Mouse (Mus musculus): Measurements from ENCODE around the gene Zfp646. TPM values are rescaled to one million over a fixed set of nuclear protein-coding genes. Genes with fewer than 3 reads are reported as not detected.

Gene Zfp646
- total RNA-seq, 2 experiments from 2014 or later = 33.3 to 35.8 TPM

DNA sequence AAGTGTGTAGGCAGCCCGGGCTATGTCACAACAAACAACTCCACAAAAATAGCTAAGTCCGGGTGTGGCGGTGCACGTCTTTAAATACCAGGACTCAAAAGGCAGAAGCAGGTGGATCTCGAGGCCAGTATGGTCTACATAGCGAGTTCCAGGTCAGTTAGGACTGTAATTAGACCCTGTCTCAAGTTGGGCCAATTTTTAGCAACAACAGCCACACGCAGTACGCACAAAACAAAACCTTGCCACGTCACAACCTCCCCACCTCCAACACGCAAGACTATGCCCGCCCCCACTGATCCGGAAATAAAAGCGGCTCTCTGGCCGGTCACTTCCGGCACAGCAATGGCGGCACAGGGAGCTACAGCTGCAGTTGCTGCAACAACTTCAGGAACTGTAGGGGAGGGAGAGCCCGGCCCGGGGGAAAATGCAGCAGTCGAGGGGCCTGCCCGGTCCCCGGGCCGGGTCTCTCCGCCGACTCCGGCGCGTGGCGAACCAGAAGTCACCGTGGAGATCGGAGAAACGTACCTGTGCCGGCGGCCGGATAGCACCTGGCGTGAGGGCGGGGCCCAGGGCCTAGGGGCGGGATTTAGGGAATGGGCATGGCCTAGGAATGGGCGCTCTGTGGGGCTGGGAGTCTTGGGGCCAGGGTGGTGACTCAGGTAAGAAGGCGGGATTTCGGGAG, 36.3 kb downstream of the Zfp646 start, which contains the start of gene Kat8:
TSS of gene Kat8 (plus strand) at position 327 of the 682 bp plus-strand sequence.
- H3K27ac ChIP-seq = peak within 1 kb of the TSS; percentile 97
- peak; percentile 86 to 92 for DNase-seq (ENCODE audit: low spot score in 2 of 2)
- TF ChIP-seq CTCF (conservative IDR thresholded peaks at IDR 0.05) = no peak
- H3K4me3 ChIP-seq = peak within 1 kb of the TSS; percentile 91

- TF ChIP-seq CTCF (conservative IDR thresholded peaks at IDR 0.05) = no peak
- DNase-seq (ENCODE audit: low spot score in 2 of 2) = no peak
- peak overlapping the region; percentile 97; the same call in 1 of the 2 replicates for H3K27ac ChIP-seq
- peak overlapping the region; percentile 91 for H3K4me3 ChIP-seq
Observed at GRCm38 (mm10) chr7:127912938-127913337, 36.9 kb downstream of the Zfp646 start.

DNA sequence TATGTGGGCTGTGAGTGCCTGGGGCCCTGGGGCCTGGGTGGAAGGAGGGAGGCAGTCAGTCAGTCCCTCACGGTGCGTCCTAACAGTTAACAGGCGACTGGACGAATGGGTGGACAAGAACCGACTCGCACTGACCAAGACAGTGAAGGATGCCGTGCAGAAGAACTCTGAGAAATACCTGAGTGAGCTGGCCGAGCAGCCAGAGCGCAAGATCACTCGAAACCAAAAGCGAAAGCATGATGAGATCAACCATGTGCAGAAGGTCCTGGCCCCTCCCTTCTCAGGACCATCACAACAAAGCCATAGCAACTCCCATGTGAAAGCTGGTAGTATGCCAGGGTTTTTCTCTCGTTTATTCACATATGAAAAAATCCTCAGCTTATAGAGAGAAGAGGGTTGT, 39.3 kb downstream of the Zfp646 start:
- TF ChIP-seq CTCF (conservative IDR thresholded peaks at IDR 0.05) = no peak
- H3K4me3 ChIP-seq = no peak overlapping the region
- DNase-seq (ENCODE audit: low spot score in 2 of 2) = no peak
- no peak overlapping the region for H3K27ac ChIP-seq

DNA sequence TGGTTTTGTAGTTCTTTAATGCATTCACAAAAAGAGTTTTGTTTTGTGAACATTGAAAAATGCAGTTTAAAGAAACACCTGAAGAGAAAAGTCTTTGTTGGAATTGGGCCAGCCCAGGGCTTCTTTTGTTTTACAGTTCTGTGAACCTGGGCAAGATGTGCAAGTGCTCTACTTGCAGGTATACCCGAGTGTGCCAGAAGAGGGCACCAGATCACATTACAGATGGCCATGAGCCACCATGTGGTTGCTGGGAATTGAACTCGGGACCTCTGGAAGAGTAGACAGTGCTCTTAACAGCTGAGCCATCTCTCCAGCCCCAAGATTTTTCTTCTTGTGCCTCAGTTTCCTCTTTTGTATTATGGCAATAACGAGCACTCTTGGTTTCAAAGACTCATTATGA, 42.2 kb downstream of the Zfp646 start:
- Histone ChIP-seq H3K4me3 (no peak overlapping the region), H3K27ac (no peak overlapping the region)
- peak; percentile 72 for TF ChIP-seq CTCF (conservative IDR thresholded peaks at IDR 0.05)
- no peak for DNase-seq (ENCODE audit: low spot score in 2 of 2)

DNA sequence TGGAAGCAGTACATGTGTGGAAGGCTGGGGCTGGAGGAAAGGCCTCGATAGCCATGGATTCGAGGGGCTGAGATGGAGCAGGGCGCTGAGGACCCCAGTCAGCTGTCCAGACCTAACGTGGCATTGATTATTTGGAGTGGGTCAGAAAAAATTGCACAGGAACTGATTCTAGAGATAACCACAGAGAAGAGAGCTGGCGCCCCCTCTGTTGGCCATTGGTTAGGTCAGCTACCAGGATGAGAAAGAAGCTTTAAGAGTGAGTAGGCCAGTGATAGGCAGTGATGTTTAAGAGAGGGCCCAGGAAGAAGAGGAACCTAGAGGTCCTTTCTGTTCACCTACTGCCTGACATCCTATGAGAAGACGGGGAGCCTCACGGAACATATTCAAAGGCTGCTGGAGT, 43.3 kb downstream of the Zfp646 start:
- no peak for DNase-seq (ENCODE audit: low spot score in 2 of 2)
- Histone ChIP-seq H3K4me3 (no peak overlapping the region), H3K27ac (no peak overlapping the region)
- peak; percentile 65 for TF ChIP-seq CTCF (conservative IDR thresholded peaks at IDR 0.05)

DNA sequence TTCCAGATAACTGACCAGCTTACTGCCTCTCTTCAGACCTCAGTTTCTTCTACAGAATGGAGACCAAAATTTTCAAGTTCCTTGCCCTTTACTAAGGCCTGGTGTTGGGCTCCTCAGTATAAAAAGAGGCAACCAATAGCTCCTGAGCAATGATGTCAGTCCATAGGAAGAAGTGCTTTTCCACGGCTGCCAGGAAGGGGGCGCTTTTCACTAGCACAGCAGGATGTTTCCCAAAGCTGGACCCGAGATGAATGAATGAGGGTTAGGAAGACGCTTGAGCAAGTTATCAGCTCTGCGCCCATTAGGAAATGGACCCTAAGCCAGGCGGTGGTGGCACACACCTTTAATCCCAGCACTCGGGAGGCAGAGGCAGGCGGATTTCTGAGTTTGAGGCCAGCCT, 45.5 kb downstream of the Zfp646 start:
- no peak for DNase-seq (ENCODE audit: low spot score in 2 of 2)
- TF ChIP-seq CTCF (conservative IDR thresholded peaks at IDR 0.05) = peak; percentile 64
- H3K27ac ChIP-seq = peak overlapping the region; percentile 66; the same call in 1 of the 2 replicates
- no peak overlapping the region for H3K4me3 ChIP-seq

DNA sequence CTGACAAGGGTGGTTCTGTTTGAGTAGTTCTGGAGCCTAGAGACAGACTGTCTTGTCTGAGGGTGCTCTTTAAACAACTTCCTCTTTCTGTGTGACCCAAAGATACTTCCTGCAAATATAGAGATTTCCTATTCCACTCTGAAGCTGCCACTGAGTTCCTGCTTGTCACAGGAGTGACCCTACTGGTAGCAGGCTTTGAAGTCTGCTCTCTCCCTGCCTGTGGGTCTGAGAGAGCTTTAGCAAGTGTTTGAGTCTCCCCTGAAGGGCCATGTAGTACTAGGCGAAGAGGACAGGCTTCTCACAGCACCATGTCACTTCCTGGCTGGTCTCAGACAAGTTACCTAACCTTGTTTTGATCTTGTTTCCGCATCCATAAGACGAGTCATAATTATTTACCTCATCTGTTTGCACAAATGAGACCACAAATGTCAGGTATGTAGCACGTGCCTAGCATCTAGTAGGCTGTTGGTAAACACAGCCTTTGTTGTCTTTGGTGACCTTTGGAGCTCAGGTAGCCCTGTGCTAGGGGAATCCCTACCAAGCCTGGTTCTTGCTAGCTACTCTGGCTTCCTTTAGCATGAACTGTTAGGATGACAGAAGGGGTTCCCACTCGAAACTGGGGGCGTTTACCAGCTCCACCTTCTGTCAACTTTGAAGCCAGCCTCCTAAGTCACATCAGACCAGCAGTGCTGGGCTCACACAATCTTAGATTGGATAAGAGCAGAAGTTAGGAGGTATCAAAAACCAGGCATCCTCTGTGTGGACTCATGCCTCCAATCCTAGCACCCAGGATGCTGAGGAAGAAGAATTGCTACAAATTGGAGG, 46.6 kb downstream of the Zfp646 start:
- H3K4me3 ChIP-seq = no peak overlapping the region
- peak overlapping the region; percentile 66 for H3K27ac ChIP-seq
- TF ChIP-seq CTCF (conservative IDR thresholded peaks at IDR 0.05) = no peak
- no peak for DNase-seq (ENCODE audit: low spot score in 2 of 2)

- no peak for DNase-seq (ENCODE audit: low spot score in 2 of 2)
- Histone ChIP-seq H3K27ac (no peak overlapping the region), H3K4me3 (no peak overlapping the region)
- TF ChIP-seq CTCF (conservative IDR thresholded peaks at IDR 0.05) = no peak
Observed at GRCm38 (mm10) chr7:127923714-127924113, 47.7 kb downstream of the Zfp646 start.

- no peak for TF ChIP-seq CTCF (conservative IDR thresholded peaks at IDR 0.05)
- no peak for DNase-seq (ENCODE audit: low spot score in 2 of 2)
- no peak overlapping the region for H3K27ac ChIP-seq
- H3K4me3 ChIP-seq = no peak overlapping the region
Observed at GRCm38 (mm10) chr7:127925252-127925651, 49.2 kb downstream of the Zfp646 start.

DNA sequence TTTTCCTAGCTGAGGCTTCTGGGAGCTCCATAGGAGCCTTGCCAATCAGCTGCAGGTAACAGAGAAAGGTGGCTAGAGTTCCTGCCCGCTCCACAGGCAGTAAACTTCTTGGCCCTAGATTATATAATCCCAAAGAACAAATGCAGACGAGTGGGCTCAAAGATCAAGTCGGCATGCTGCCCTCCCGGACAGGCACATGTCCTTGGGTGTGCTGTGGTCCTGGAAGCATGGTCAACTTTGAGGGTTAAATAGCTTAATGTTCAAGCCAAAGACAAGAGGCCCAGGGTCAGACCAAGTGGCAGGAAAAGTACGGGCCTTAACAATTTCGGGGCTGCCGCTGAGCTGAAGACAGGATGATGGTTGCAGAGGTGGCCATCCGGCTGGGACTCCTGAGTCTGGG, 50.0 kb downstream of the Zfp646 start:
- no peak for TF ChIP-seq CTCF (conservative IDR thresholded peaks at IDR 0.05)
- Histone ChIP-seq H3K27ac (no peak overlapping the region), H3K4me3 (no peak overlapping the region)
- no peak for DNase-seq (ENCODE audit: low spot score in 2 of 2)

GRCm38 (mm10) chr7:127926846-127927245, 50.8 kb downstream of the Zfp646 start:
- Histone ChIP-seq H3K27ac (no peak overlapping the region), H3K4me3 (no peak overlapping the region)
- TF ChIP-seq CTCF (conservative IDR thresholded peaks at IDR 0.05) = no peak
- DNase-seq (ENCODE audit: low spot score in 2 of 2) = no peak

DNA sequence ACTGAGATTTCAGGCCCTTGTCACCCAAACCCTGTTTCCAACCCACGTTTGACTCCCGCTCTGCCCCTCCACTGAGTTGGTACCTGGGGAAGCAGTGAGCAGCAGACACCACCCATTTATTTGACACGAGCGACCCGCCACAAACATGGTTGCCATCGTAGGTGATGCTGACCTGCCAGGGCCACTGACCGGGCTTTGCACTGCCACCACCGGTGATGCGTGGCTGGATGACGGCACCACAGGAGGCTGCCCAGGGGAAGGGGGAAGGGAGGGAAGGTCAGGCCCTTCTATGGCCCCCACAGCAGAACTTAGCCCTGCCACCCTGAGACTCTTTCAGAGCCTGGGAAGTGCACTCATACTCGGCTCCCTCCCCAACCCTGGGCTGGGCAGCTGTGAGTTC, 51.7 kb downstream of the Zfp646 start:
- Histone ChIP-seq H3K4me3 (no peak overlapping the region), H3K27ac (no peak overlapping the region)
- TF ChIP-seq CTCF (conservative IDR thresholded peaks at IDR 0.05) = no peak
- no peak for DNase-seq (ENCODE audit: low spot score in 2 of 2)

DNA sequence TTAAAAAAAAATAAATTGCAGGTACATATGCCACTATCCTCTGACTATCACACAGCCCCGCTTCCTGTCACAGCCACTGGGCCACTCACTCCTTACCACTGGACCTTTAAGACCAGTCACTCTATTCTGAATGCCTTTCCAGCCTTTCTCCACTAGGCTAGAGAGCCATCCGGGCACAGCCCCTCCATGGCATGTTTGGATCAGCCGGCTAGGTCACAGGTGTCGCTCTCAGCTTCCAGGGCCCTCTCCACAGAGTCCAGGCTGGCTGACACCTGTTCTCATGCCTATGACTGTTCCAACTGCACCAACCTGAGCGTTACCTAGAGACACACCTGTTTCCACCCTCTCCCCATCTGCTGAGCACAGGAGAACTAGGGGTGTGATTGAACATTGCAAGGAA, 52.6 kb downstream of the Zfp646 start:
- DNase-seq (ENCODE audit: low spot score in 2 of 2) = no peak
- Histone ChIP-seq H3K27ac (no peak overlapping the region), H3K4me3 (no peak overlapping the region)
- TF ChIP-seq CTCF (conservative IDR thresholded peaks at IDR 0.05) = peak; percentile 35

All from layer of hippocampus, adult 2 months (tissue).